Mouse (Mus musculus): ENCODE measurements around the gene Wnt4. TPM values are rescaled to one million over a fixed set of nuclear protein-coding genes. Genes with fewer than 3 reads are reported as not detected.

The Wnt4 gene
- polyA plus RNA-seq (2011; ENCODE audit: insufficient read depth, insufficient read length, low read depth, missing spikeins) = 4.1 and 4.3 TPM in 2 replicates

GRCm38 (mm10) chr4:137277166-137277513 lies at the start of gene Wnt4:
Gene Wnt4 (plus strand): TSS chr4:137277489.
- peaks cover 4% of the 10 kb centered on the region for H3K4me1 ChIP-seq (ENCODE audit: control insufficient read depth, insufficient read depth, low read length)
- H3K27me3 ChIP-seq (ENCODE audit: control insufficient read depth, insufficient read depth, low read length, poor library complexity, severe bottlenecking) = peaks cover 12% of the 10 kb centered on the region
- no peak for TF ChIP-seq POLR2A (IDR thresholded peaks at IDR 0.05; ENCODE audit: insufficient read depth, low read length)
- peak within 1 kb of the TSS; percentile 67 for H3K4me3 ChIP-seq (ENCODE audit: low read depth, low read length)
- H3K27ac ChIP-seq (ENCODE audit: insufficient read depth, low read length) = no peak within 1 kb of the TSS
- H3K36me3 ChIP-seq (ENCODE audit: control insufficient read depth, insufficient read depth, low read length, poor library complexity, severe bottlenecking) = no peaks in the 10 kb centered on the region
- H3K9ac ChIP-seq (ENCODE audit: low read depth, poor library complexity, severe bottlenecking) = peak within 1 kb of the TSS; percentile 77
- H3K9me3 ChIP-seq (replicated peaks; ENCODE audit: control insufficient read depth, insufficient read depth, low read length, poor library complexity, severe bottlenecking) = no peaks in the 10 kb centered on the region

- Histone ChIP-seq H3K4me3 (ENCODE audit: low read depth, low read length) (no peak overlapping the region), H3K9me3 (replicated peaks; ENCODE audit: control insufficient read depth, insufficient read depth, low read length, poor library complexity, severe bottlenecking) (no peaks in the 10 kb centered on the region), H3K27me3 (ENCODE audit: control insufficient read depth, insufficient read depth, low read length, poor library complexity, severe bottlenecking) (no peaks in the 10 kb centered on the region), H3K4me1 (ENCODE audit: control insufficient read depth, insufficient read depth, low read length) (no peaks in the 10 kb centered on the region), H3K27ac (ENCODE audit: insufficient read depth, low read length) (no peak overlapping the region), H3K36me3 (ENCODE audit: control insufficient read depth, insufficient read depth, low read length, poor library complexity, severe bottlenecking) (no peaks in the 10 kb centered on the region), H3K9ac (ENCODE audit: low read depth, poor library complexity, severe bottlenecking) (no peak overlapping the region)
- TF ChIP-seq CTCF (IDR thresholded peaks at IDR 0.05; ENCODE audit: low read depth, low read length) = no peak
- TF ChIP-seq POLR2A (IDR thresholded peaks at IDR 0.05; ENCODE audit: insufficient read depth, low read length) = no peak
Observed at GRCm38 (mm10) chr4:137228566-137229115, 48.6 kb upstream of the Wnt4 start.

GRCm38 (mm10) chr4:137231494-137232470 lies 45.5 kb upstream of the Wnt4 start:
- TF ChIP-seq EP300 (IDR thresholded peaks at IDR 0.05; ENCODE audit: insufficient read depth, low read depth, low read length) = no peak
- TF ChIP-seq POLR2A (IDR thresholded peaks at IDR 0.05; ENCODE audit: insufficient read depth, low read length) = no peak
- no peak for TF ChIP-seq CTCF (IDR thresholded peaks at IDR 0.05; ENCODE audit: low read depth, low read length)
- H3K4me3 ChIP-seq (ENCODE audit: low read depth, low read length) = no peak overlapping the region
- H3K4me1 ChIP-seq (ENCODE audit: control insufficient read depth, insufficient read depth, low read length) = no peaks in the 10 kb centered on the region
- H3K27ac ChIP-seq (ENCODE audit: insufficient read depth, low read length) = no peak overlapping the region
- no peak overlapping the region for H3K9ac ChIP-seq (ENCODE audit: low read depth, poor library complexity, severe bottlenecking)
- H3K9me3 ChIP-seq (replicated peaks; ENCODE audit: control insufficient read depth, insufficient read depth, low read length, poor library complexity, severe bottlenecking) = no peaks in the 10 kb centered on the region
- H3K27me3 ChIP-seq (ENCODE audit: control insufficient read depth, insufficient read depth, low read length, poor library complexity, severe bottlenecking) = no peaks in the 10 kb centered on the region
- H3K36me3 ChIP-seq (ENCODE audit: control insufficient read depth, insufficient read depth, low read length, poor library complexity, severe bottlenecking) = no peaks in the 10 kb centered on the region

- Histone ChIP-seq H3K4me3 (ENCODE audit: low read depth, low read length) (no peak overlapping the region), H3K27me3 (ENCODE audit: control insufficient read depth, insufficient read depth, low read length, poor library complexity, severe bottlenecking) (no peaks in the 10 kb centered on the region), H3K36me3 (ENCODE audit: control insufficient read depth, insufficient read depth, low read length, poor library complexity, severe bottlenecking) (no peaks in the 10 kb centered on the region), H3K9me3 (replicated peaks; ENCODE audit: control insufficient read depth, insufficient read depth, low read length, poor library complexity, severe bottlenecking) (no peaks in the 10 kb centered on the region), H3K4me1 (ENCODE audit: control insufficient read depth, insufficient read depth, low read length) (no peaks in the 10 kb centered on the region), H3K9ac (ENCODE audit: low read depth, poor library complexity, severe bottlenecking) (no peak overlapping the region), H3K27ac (ENCODE audit: insufficient read depth, low read length) (no peak overlapping the region)
- TF ChIP-seq POLR2A (IDR thresholded peaks at IDR 0.05; ENCODE audit: insufficient read depth, low read length) (no peak), CTCF (IDR thresholded peaks at IDR 0.05; ENCODE audit: low read depth, low read length) (no peak), EP300 (IDR thresholded peaks at IDR 0.05; ENCODE audit: insufficient read depth, low read depth, low read length) (no peak)
Observed at GRCm38 (mm10) chr4:137233632-137234031, 43.7 kb upstream of the Wnt4 start.

- H3K9me3 ChIP-seq (replicated peaks; ENCODE audit: control insufficient read depth, insufficient read depth, low read length, poor library complexity, severe bottlenecking) = no peaks in the 10 kb centered on the region
- H3K36me3 ChIP-seq (ENCODE audit: control insufficient read depth, insufficient read depth, low read length, poor library complexity, severe bottlenecking) = no peaks in the 10 kb centered on the region
- TF ChIP-seq POLR2A (IDR thresholded peaks at IDR 0.05; ENCODE audit: insufficient read depth, low read length) (no peak), CTCF (IDR thresholded peaks at IDR 0.05; ENCODE audit: low read depth, low read length) (no peak), EP300 (IDR thresholded peaks at IDR 0.05; ENCODE audit: insufficient read depth, low read depth, low read length) (no peak)
- no peak overlapping the region for H3K4me3 ChIP-seq (ENCODE audit: low read depth, low read length)
- H3K4me1 ChIP-seq (ENCODE audit: control insufficient read depth, insufficient read depth, low read length) = no peaks in the 10 kb centered on the region
- no peak overlapping the region for H3K27ac ChIP-seq (ENCODE audit: insufficient read depth, low read length)
- H3K9ac ChIP-seq (ENCODE audit: low read depth, poor library complexity, severe bottlenecking) = no peak overlapping the region
- H3K27me3 ChIP-seq (ENCODE audit: control insufficient read depth, insufficient read depth, low read length, poor library complexity, severe bottlenecking) = no peaks in the 10 kb centered on the region
Observed at GRCm38 (mm10) chr4:137234444-137234843, 42.8 kb upstream of the Wnt4 start.

GRCm38 (mm10) chr4:137235368-137235767 lies 41.9 kb upstream of the Wnt4 start:
- Histone ChIP-seq H3K27ac (ENCODE audit: insufficient read depth, low read length) (no peak overlapping the region), H3K4me1 (ENCODE audit: control insufficient read depth, insufficient read depth, low read length) (no peaks in the 10 kb centered on the region), H3K9me3 (replicated peaks; ENCODE audit: control insufficient read depth, insufficient read depth, low read length, poor library complexity, severe bottlenecking) (no peaks in the 10 kb centered on the region), H3K4me3 (ENCODE audit: low read depth, low read length) (no peak overlapping the region), H3K9ac (ENCODE audit: low read depth, poor library complexity, severe bottlenecking) (no peak overlapping the region), H3K27me3 (ENCODE audit: control insufficient read depth, insufficient read depth, low read length, poor library complexity, severe bottlenecking) (no peaks in the 10 kb centered on the region), H3K36me3 (ENCODE audit: control insufficient read depth, insufficient read depth, low read length, poor library complexity, severe bottlenecking) (no peaks in the 10 kb centered on the region)
- TF ChIP-seq CTCF (IDR thresholded peaks at IDR 0.05; ENCODE audit: low read depth, low read length) (no peak), EP300 (IDR thresholded peaks at IDR 0.05; ENCODE audit: insufficient read depth, low read depth, low read length) (no peak), POLR2A (IDR thresholded peaks at IDR 0.05; ENCODE audit: insufficient read depth, low read length) (no peak)

All from ES-Bruce4 (cell line).